ENCODE assay signal across 26 mouse cellular contexts in genomic region chr14:87099380-87100088, GRCm38 (mm10). TPM values are rescaled to one million over a fixed set of nuclear protein-coding genes. Genes with fewer than 3 reads are reported as not detected.
A peak's percentile ranks its signal among the peaks of the same experiment; 100 is the strongest.
DNase-seq lines count a peak whose midpoint lies in the region; ATAC-seq and TF ChIP-seq lines count a peak whose summit lies in the region.
"Had no signal": no experiment of that assay in that cellular context is flagged by ENCODE, and none has a peak within 500 bp of the region (broad histone marks: within the 10 kb centered on the region; RNA-seq: fewer than 3 reads in every experiment).

No protein-coding gene starts in this region.

- no peak overlapping the region for H3K27ac ChIP-seq in liver, postnatal 0 days (ENCODE audit: low read depth)
- H3K27ac ChIP-seq in liver, embryonic 11.5 days (ENCODE audit: low read depth, low read length) = no peak overlapping the region
- H3K27ac ChIP-seq in liver, embryonic 15.5 days (replicated peaks) = peak overlapping the region; percentile 67
- H3K27ac ChIP-seq: embryonic facial prominence, embryonic 12.5 days; forebrain, embryonic 10.5 days; heart, embryonic 10.5 days; hindbrain, embryonic 12.5 days had no signal

- H3K9me3 ChIP-seq in liver, postnatal 0 days (ENCODE audit: low read length) = no peaks in the 10 kb centered on the region
- H3K9me3 ChIP-seq in liver, embryonic 11.5 days (ENCODE audit: control insufficient read depth, low read length) = no peaks in the 10 kb centered on the region
- no peaks in the 10 kb centered on the region for H3K9me3 ChIP-seq in liver, embryonic 15.5 days (replicated peaks)
- H3K9me3 ChIP-seq: embryonic facial prominence, embryonic 12.5 days; forebrain, embryonic 10.5 days; G1E; heart, embryonic 10.5 days; hindbrain, embryonic 12.5 days had no signal

- 58% methylated on average over 1 of the region's 1 CpGs for WGBS in liver, postnatal 0 days (ENCODE audit: insufficient replicate concordance)
- 19% methylated on average over 1 of the region's 1 CpGs for WGBS in liver, embryonic 11.5 days
- WGBS in liver, embryonic 15.5 days (ENCODE audit: insufficient replicate concordance) = 14% methylated on average over 1 of the region's 1 CpGs

- H3K4me2 ChIP-seq in liver, postnatal 0 days (ENCODE audit: low read depth, low read length) = no peak overlapping the region
- no peak overlapping the region for H3K4me2 ChIP-seq in liver, embryonic 11.5 days
- H3K4me2 ChIP-seq in liver, embryonic 15.5 days = peak overlapping the region; percentile 37; the same call in 1 of the 2 replicates
- H3K4me2 ChIP-seq: embryonic facial prominence, embryonic 12.5 days; hindbrain, embryonic 12.5 days had no signal

- no peak overlapping the region for H3K4me3 ChIP-seq in liver, postnatal 0 days (ENCODE audit: low read depth, low read length)
- H3K4me3 ChIP-seq in liver, embryonic 11.5 days (ENCODE audit: low read depth, low read length) = no peak overlapping the region
- H3K4me3 ChIP-seq in liver, embryonic 15.5 days (replicated peaks) = no peak overlapping the region
- H3K4me3 ChIP-seq: embryonic facial prominence, embryonic 12.5 days; forebrain, embryonic 10.5 days; heart, embryonic 10.5 days; hindbrain, embryonic 12.5 days had no signal

- intact Hi-C loops in left cerebral cortex, postnatal 10 days (cut with DNase I) = no loop called here

- H3K9ac ChIP-seq in liver, postnatal 0 days (replicated peaks) = no peak overlapping the region
- H3K9ac ChIP-seq in liver, embryonic 11.5 days (ENCODE audit: low read depth, low read length) = no peak overlapping the region
- H3K9ac ChIP-seq in liver, embryonic 15.5 days = no peak overlapping the region
- H3K9ac ChIP-seq: embryonic facial prominence, embryonic 12.5 days; hindbrain, embryonic 12.5 days had no signal

- ATAC-seq in liver, postnatal 0 days = no peak
- ATAC-seq in liver, embryonic 11.5 days (replicated peaks; ENCODE audit: low FRiP score) = peak; percentile 72; the same call in 1 of the 2 replicates
- peak; percentile 86 for ATAC-seq in liver, embryonic 15.5 days (ENCODE audit: insufficient read depth)
- ATAC-seq: activated CD4-positive, CD25-positive, alpha-beta regulatory T cell, adult 4 months; CD4-positive, CD25-positive, alpha-beta regulatory T cell, adult 4 months; forebrain, embryonic 14.5 days; hindbrain, embryonic 16.5 days; inflammation-experienced regulatory T-cells, adult 6 months; Patski had no signal

- peak; percentile 33 for DNase-seq in liver
- DNase-seq in liver, postnatal 0 days = no peak
- no peak for DNase-seq in liver, embryonic 11.5 days (ENCODE audit: low spot score)
- no peak for DNase-seq in urinary bladder, postnatal 4 days (ENCODE audit: low spot score in 2 of 2)
- DNase-seq in Muller cell, postnatal 12 days (ENCODE audit: inconsistent ontology term) = no peak
- no peak for DNase-seq in left cerebral cortex, postnatal 10 days (ENCODE audit: extremely low spot score in 1 of 2, low spot score in 2 of 2)
- DNase-seq: adrenal gland, postnatal 25 days; B cell, adult 2 months; cerebellum, adult 11 months; cerebellum, adult 8-10 months; cerebellum, postnatal 25 days; heart, adult 18-20 months; heart, postnatal 10 days; heart, postnatal 4 days had no signal

- TF ChIP-seq CTCF in liver, postnatal 0 days (IDR thresholded peaks at IDR 0.05; ENCODE audit: low read depth) = no peak

- no peaks in the 10 kb centered on the region for H3K27me3 ChIP-seq in liver, postnatal 0 days (ENCODE audit: insufficient read depth, low read length)
- no peaks in the 10 kb centered on the region for H3K27me3 ChIP-seq in liver, embryonic 11.5 days (replicated peaks; ENCODE audit: control insufficient read depth, insufficient read depth, low read length)
- H3K27me3 ChIP-seq in liver, embryonic 15.5 days = no peaks in the 10 kb centered on the region
- H3K27me3 ChIP-seq: embryonic facial prominence, embryonic 12.5 days; hindbrain, embryonic 12.5 days; Patski had no signal

- H3K4me1 ChIP-seq in liver, postnatal 0 days (ENCODE audit: insufficient read depth) = no peaks in the 10 kb centered on the region
- H3K4me1 ChIP-seq in liver, embryonic 11.5 days (replicated peaks; ENCODE audit: control insufficient read depth, insufficient read depth, low read length) = no peaks in the 10 kb centered on the region
- H3K4me1 ChIP-seq in liver, embryonic 15.5 days (replicated peaks) = peaks cover 19% of the 10 kb centered on the region
- H3K4me1 ChIP-seq: embryonic facial prominence, embryonic 12.5 days; forebrain, embryonic 10.5 days; hindbrain, embryonic 12.5 days had no signal

- TF ChIP-seq EP300 in liver, postnatal 0 days (IDR thresholded peaks at IDR 0.05; ENCODE audit: low read depth) = no peak

- H3K36me3 ChIP-seq in liver, postnatal 0 days (replicated peaks; ENCODE audit: insufficient read depth, low read length) = no peaks in the 10 kb centered on the region
- H3K36me3 ChIP-seq in liver, embryonic 11.5 days (ENCODE audit: control insufficient read depth, insufficient read depth, low read length) = no peaks in the 10 kb centered on the region
- no peaks in the 10 kb centered on the region for H3K36me3 ChIP-seq in liver, embryonic 15.5 days (replicated peaks)
- H3K36me3 ChIP-seq: embryonic facial prominence, embryonic 12.5 days; forebrain, embryonic 10.5 days; heart, embryonic 10.5 days; hindbrain, embryonic 12.5 days had no signal

RNA-seq across cellular contexts. Expression of gene Diaph3, which starts 41.5 kb away (rescaled TPM):
- 5.7 and 7.5 TPM in 2 replicates for polyA plus RNA-seq in liver, postnatal 0 days (2015; fragmentation: Nextera tagmentation; extraction: Ambion mirVana)
- polyA plus RNA-seq in liver, embryonic 11.5 days (2014; fragmentation: Nextera tagmentation; extraction: Ambion mirVana) = 18.5 and 22.9 TPM in 2 replicates
- polyA plus RNA-seq in liver, embryonic 15.5 days (2015; fragmentation: Nextera tagmentation; extraction: Ambion mirVana) = 16.2 and 16.4 TPM in 2 replicates
- 1 to 10 TPM; 3.6 to 4.2 TPM for total RNA-seq in left cerebral cortex, postnatal 10 days (2021)
